In genomic region chr4:55005521-55005969, GRCm38 (mm10) we compare ENCODE assay signal across 8 mouse cellular contexts.
DNase-seq lines count a peak whose midpoint lies in the region; ATAC-seq and TF ChIP-seq lines count a peak whose summit lies in the region.

No protein-coding gene starts in this region.

- 12% methylated on average over 9 of the region's 9 CpGs for WGBS in forebrain, embryonic 10.5 days
- WGBS in hindbrain, embryonic 11.5 days, result 12% methylated on average over 9 of the region's 9 CpGs

- H3K27ac ChIP-seq in forebrain, embryonic 10.5 days, result peak overlapping the region; percentile 88
- peak overlapping the region; percentile 88 for H3K27ac ChIP-seq in hindbrain, embryonic 11.5 days (ENCODE audit: low read depth, low read length)
- peak overlapping the region; percentile 81 for H3K27ac ChIP-seq in left cerebral cortex, adult 2 months

- peak; percentile 57 for DNase-seq in 3T3-L1 (ENCODE audit: low read depth, low spot score)
- peak; percentile 90 for DNase-seq in brain, embryonic 14.5 days (ENCODE audit: low read depth)
- peak; percentile 56 for DNase-seq in forebrain, embryonic 10.5 days (ENCODE audit: extremely low spot score, low spot score)
- DNase-seq in hindbrain, embryonic 11.5 days (ENCODE audit: low spot score), result peak; percentile 64
- peak in 1 of 2 experiments; percentile 31 for DNase-seq in left cerebral cortex, adult 2 months (ENCODE audit: extremely low spot score in 1 of 2, low spot score in 2 of 2)
- DNase-seq in lung, postnatal 10 days, result peak; percentile 62
- DNase-seq in retina, embryonic 14.5 days (ENCODE audit: low spot score), result peak; percentile 64
- no peak for DNase-seq in spleen, postnatal 36 days (ENCODE audit: low spot score in 2 of 2)

- H3K4me1 ChIP-seq in forebrain, embryonic 10.5 days, result peaks cover 44% of the 10 kb centered on the region
- peaks cover 6% of the 10 kb centered on the region for H3K4me1 ChIP-seq in hindbrain, embryonic 11.5 days (replicated peaks; ENCODE audit: control insufficient read depth, insufficient read depth, low read length)

- H3K36me3 ChIP-seq in forebrain, embryonic 10.5 days (replicated peaks), result peaks cover 91% of the 10 kb centered on the region
- H3K36me3 ChIP-seq in hindbrain, embryonic 11.5 days (ENCODE audit: control insufficient read depth, insufficient read depth, low read length), result peaks cover 27% of the 10 kb centered on the region

- intact Hi-C loops in left cerebral cortex, adult 2 months (cut with DNase I), result no loop called here

- TF ChIP-seq CTCF in brain, embryonic 14.5 days (IDR thresholded peaks at IDR 0.05; ENCODE audit: borderline replicate concordance, extremely low read depth, insufficient read depth, insufficient read length), result no peak
- TF ChIP-seq CTCF in left cerebral cortex, adult 2 months (IDR thresholded peaks at IDR 0.05), result no peak

- peak overlapping the region; percentile 32 for H3K4me3 ChIP-seq in forebrain, embryonic 10.5 days
- H3K4me3 ChIP-seq in hindbrain, embryonic 11.5 days (ENCODE audit: low read depth, low read length), result no peak overlapping the region
- peak overlapping the region; percentile 14; the same call in 1 of the 2 replicates for H3K4me3 ChIP-seq in left cerebral cortex, adult 2 months

- H3K9ac ChIP-seq in hindbrain, embryonic 11.5 days (ENCODE audit: low read depth, low read length), result peak overlapping the region; percentile 32; the same call in 1 of the 2 replicates

- no peak for TF ChIP-seq POLR2A in brain, embryonic 14.5 days (IDR thresholded peaks at IDR 0.05; ENCODE audit: borderline replicate concordance, extremely low read depth, insufficient read depth, insufficient read length, poor library complexity, severe bottlenecking)

- 0 out of 2 replicates have a peak, but pooled peaks cover 2% of the 10 kb centered on the region for H3K9me3 ChIP-seq in forebrain, embryonic 10.5 days
- no peaks in the 10 kb centered on the region for H3K9me3 ChIP-seq in hindbrain, embryonic 11.5 days (ENCODE audit: control insufficient read depth, low read length)

- ATAC-seq in hindbrain, embryonic 11.5 days (ENCODE audit: low FRiP score), result peak; percentile 81

- H3K4me2 ChIP-seq in hindbrain, embryonic 11.5 days (replicated peaks; ENCODE audit: low read depth, low read length), result peak overlapping the region; percentile 19

- no peaks in the 10 kb centered on the region for H3K27me3 ChIP-seq in forebrain, embryonic 10.5 days (ENCODE audit: poor library complexity, severe bottlenecking)
- no peaks in the 10 kb centered on the region for H3K27me3 ChIP-seq in hindbrain, embryonic 11.5 days (ENCODE audit: control insufficient read depth, insufficient read depth, low read length)

Comparison
In these comparisons a context has a peak if more than half of its experiments do, and no peak if none do; other contexts are left out.
1. DNase-seq: peak in 3T3-L1 (single experiment), brain, embryonic 14.5 days (single experiment), forebrain, embryonic 10.5 days (single experiment), hindbrain, embryonic 11.5 days (single experiment), lung, postnatal 10 days (single experiment) and retina, embryonic 14.5 days (single experiment); none in spleen, postnatal 36 days (0 of 2).
2. Peak in every context shown above with its lines, with median percentiles within 50 percentile points of each other: H3K27ac ChIP-seq.